Mouse (Mus musculus) lung, adult 2 months (tissue): ENCODE results near the gene Gm3159.
"Not testable (repeated sequence)": the region's sequence is repeated elsewhere in the genome, so short reads cannot be mapped to it uniquely, and the experiment has no call there.

Experiments
- CTCF ChIP-seq: fragments of 200-500 bp; IDR thresholded peaks from 2 replicates; pipeline ENCODE4 v1.5.1; 2011; ENCODE audit warnings: mild to moderate bottlenecking, low read length, control low read depth; ENCODE audit not compliant: insufficient read depth
- POLR2A ChIP-seq: fragments of 200-500 bp; IDR thresholded peaks from 2 replicates; pipeline ENCODE4 v1.6.1; 2011; ENCODE audit warnings: low read depth, mild to moderate bottlenecking, control low read depth, low read length, borderline replicate concordance; ENCODE audit errors: extremely low read depth

DNA sequence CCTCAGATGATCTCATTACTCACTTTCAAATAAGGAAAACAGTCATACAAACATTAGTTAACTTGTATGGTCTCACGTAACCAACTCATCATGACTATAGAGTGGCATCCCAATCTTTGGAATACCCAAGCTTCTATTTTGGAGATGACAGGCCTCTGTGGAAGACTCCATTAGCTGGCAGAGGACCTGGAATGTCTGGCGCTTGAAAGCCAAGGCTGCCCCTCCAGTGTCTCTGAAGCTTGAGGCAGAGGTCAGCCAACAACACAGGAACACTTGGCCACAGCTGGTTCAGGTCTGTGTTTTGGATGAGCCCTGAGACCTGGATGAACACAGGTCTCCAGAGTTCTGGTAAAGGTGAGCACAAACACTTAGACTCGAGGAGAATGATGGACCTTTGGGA is 27.6 kb upstream of the Gm3159 start:
- not testable (repeated sequence) for TF ChIP-seq CTCF, POLR2A
